Mouse (Mus musculus) forebrain, embryonic 14.5 days (tissue): Measurements from ENCODE around the gene Foxc1. TPM values are rescaled to one million over a fixed set of nuclear protein-coding genes. Genes with fewer than 3 reads are reported as not detected.
A peak's percentile ranks its signal among the peaks of the same experiment; 100 is the strongest.

ENCODE experiments used
- ATAC-seq: fragments of 200-750 bp; cut with Nextera tagmentation; 2 replicates; pipeline ENCODE4 v1.8.0; 2017; ENCODE audit warnings: mild to moderate bottlenecking, moderate library complexity
- DNase-seq: peaks from one replicate; pipeline ENCODE4 v3.0.0-alpha.2; 2015; ENCODE audit warnings: low spot score
- H3K27ac ChIP-seq: fragments of 300-500 bp; sonication (generic); 2 replicates; pipeline ENCODE4 v1.5.1; 2014; ENCODE audit warnings: low read depth, mild to moderate bottlenecking, control low read depth, low read length, moderate library complexity
- H3K27me3 ChIP-seq: fragments of 300-500 bp; sonication (generic); replicated peaks from 2 replicates; pipeline ENCODE4 v1.6.1; 2014; ENCODE audit warnings: low read length, control low read depth, mixed read lengths; ENCODE audit not compliant: control insufficient read depth, insufficient read depth
- H3K36me3 ChIP-seq: fragments of 300-500 bp; sonication (generic); 2 replicates; pipeline ENCODE4 v1.6.1; 2014; ENCODE audit warnings: low read length, control low read depth; ENCODE audit not compliant: control insufficient read depth, insufficient read depth
- H3K4me1 ChIP-seq: fragments of 300-500 bp; sonication (generic); 2 replicates; pipeline ENCODE4 v1.6.1; 2014; ENCODE audit warnings: antibody characterized with exemption, low read length, control low read depth; ENCODE audit not compliant: control insufficient read depth, insufficient read depth
- H3K4me2 ChIP-seq: fragments of 300-500 bp; sonication (generic); 2 replicates; pipeline ENCODE4 v1.6.1; 2014; ENCODE audit warnings: mild to moderate bottlenecking, control low read depth, low read length
- H3K4me3 ChIP-seq: fragments of 300-500 bp; sonication (generic); 2 replicates; pipeline ENCODE4 v1.5.1; 2014; ENCODE audit warnings: low read depth, low read length, control low read depth
- H3K9ac ChIP-seq: fragments of 300-500 bp; sonication (generic); 2 replicates; pipeline ENCODE4 v1.6.1; 2014; ENCODE audit warnings: mild to moderate bottlenecking, low read length, control low read depth, moderate library complexity
- H3K9me3 ChIP-seq: fragments of 300-500 bp; sonication (generic); replicated peaks from 2 replicates; pipeline ENCODE4 v1.6.1; 2016; ENCODE audit warnings: low read length, control low read depth, mixed read lengths; ENCODE audit not compliant: control insufficient read depth
- WGBS: fragments of 180-500 bp; shearing (Covaris S2); extraction: QIAGEN DNeasy Blood & Tissue Kit; methylation state at CpG from one replicate; pipeline ENCODE4 v1.1.7; 2014; 5-methylcytosine and 5-hydroxymethylcytosine counted together
- polyA plus RNA-seq: library from polyadenylated mRNA; unstranded; fragments of >200 nt; fragmentation: Nextera tagmentation; extraction: Ambion mirVana; gene quantifications from 2 replicates; pipeline ENCODE4 v1.2.1, GENCODE M21; 2014

Gene Foxc1
- polyA plus RNA-seq, 1 experiment from 2014 or later = 1.4 TPM

DNA sequence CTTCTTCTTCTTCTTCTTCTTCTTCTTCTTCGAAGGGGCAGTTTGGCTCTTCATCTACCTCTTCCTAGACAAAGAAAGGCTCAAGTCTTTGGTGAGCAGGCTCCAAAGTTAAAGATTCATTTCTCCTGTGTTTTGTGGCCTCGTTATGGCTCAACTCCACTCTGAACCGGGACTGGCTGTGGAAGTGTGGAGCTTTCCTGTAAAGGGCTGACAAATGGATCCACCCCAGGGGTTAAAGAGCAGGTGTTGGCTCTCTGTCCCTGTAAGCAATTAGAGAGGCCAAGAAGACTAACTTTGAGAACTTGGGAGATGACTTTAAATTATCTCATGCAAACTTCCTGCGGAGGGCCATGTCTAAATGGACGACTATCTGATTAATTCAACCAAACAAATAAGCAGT lies 4.0 kb upstream of the Foxc1 start:
- DNase-seq (no peak), ATAC-seq (no peak)
- 8% methylated on average over 5 of the region's 5 CpGs for WGBS
- peaks cover 84% of the 10 kb centered on the region for H3K27me3 ChIP-seq
- no peak overlapping the region for H3K9ac ChIP-seq
- no peaks in the 10 kb centered on the region for H3K36me3 ChIP-seq
- H3K4me2 ChIP-seq = no peak overlapping the region
- H3K9me3 ChIP-seq = no peaks in the 10 kb centered on the region
- H3K4me3 ChIP-seq = no peak overlapping the region
- H3K4me1 ChIP-seq = peaks cover 10% of the 10 kb centered on the region; the same call in 1 of the 2 replicates
- H3K27ac ChIP-seq = no peak overlapping the region

DNA sequence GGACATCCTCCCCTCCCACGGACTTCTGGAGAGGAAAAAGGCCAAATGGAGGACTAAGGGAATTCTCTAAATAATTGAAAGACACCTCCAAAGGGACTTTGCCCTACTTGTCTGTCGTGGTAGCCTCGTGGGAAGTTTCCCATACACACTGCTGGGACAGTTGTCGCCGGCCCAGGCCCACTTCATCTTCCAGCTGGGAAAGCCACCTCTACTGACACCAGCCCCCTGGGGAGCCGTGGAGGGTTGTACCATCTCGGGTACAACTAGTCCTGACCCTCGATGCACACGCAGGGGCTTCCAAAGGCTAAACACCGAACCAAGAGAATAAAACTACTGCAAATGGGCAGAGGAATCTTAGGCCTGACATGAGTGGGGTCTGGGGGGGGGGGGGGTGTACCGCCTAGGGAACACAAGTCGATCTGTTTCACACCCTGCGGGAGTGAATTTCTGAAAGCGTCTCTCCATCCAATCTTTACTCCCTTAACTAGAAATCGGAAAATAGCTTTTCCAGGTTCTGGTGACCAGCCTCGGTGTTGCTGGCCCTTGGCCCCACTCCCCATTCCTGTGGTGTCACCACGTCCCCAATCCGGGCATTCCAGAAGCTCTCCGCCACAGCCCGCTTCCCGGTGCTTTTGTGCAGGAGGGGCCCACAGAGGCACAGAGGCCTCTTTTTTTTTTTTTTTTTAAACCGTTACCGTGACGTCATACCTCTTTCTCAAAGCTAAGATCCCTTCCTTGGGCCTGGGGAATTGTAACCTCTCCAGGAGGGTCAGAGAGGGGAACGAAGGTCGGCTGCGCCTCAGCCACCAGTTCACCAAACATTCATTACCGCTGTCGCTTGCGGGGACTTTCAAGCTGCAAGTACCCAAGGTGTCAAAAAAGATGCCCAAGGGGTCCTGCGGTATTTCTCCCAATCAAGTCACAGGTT lies 3.0 kb upstream of the Foxc1 start:
- no peak overlapping the region for H3K4me2 ChIP-seq
- H3K27me3 ChIP-seq = peaks cover 89% of the 10 kb centered on the region
- H3K36me3 ChIP-seq = no peaks in the 10 kb centered on the region
- no peak overlapping the region for H3K4me3 ChIP-seq
- no peaks in the 10 kb centered on the region for H3K9me3 ChIP-seq
- ATAC-seq (no peak), DNase-seq (no peak)
- under 1% methylated on average over 31 of the region's 31 CpGs for WGBS
- H3K9ac ChIP-seq = no peak overlapping the region
- H3K4me1 ChIP-seq = peaks cover 10% of the 10 kb centered on the region; the same call in 1 of the 2 replicates
- H3K27ac ChIP-seq = no peak overlapping the region

DNA sequence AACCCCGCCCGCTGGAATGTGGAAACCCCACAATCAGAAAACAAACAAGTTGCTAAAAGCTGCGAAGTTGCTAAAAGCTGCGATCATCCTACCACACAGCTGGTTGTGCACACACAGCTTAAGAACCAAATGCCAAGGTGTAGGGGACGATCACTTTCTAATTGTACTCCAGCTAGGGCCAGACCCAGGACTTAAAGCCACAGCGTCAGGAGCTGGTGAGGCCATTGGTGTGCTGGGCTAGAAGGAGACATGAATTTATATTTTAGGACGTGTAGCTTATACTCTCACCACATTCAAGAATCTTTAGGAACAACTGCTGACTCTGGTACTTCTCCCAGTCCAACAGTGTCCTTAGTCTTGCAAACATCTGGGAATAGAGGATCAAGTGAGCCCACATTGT lies 1.9 kb upstream of the Foxc1 start:
- WGBS = 2% methylated on average over 7 of the region's 7 CpGs
- no peak for DNase-seq
- H3K27ac ChIP-seq = no peak overlapping the region
- H3K27me3 ChIP-seq = peaks cover 88% of the 10 kb centered on the region
- no peaks in the 10 kb centered on the region for H3K36me3 ChIP-seq
- H3K4me3 ChIP-seq = no peak overlapping the region
- H3K4me1 ChIP-seq = peaks cover 10% of the 10 kb centered on the region; the same call in 1 of the 2 replicates
- H3K9ac ChIP-seq = no peak overlapping the region
- no peak overlapping the region for H3K4me2 ChIP-seq
- no peaks in the 10 kb centered on the region for H3K9me3 ChIP-seq
- no peak for ATAC-seq

DNA sequence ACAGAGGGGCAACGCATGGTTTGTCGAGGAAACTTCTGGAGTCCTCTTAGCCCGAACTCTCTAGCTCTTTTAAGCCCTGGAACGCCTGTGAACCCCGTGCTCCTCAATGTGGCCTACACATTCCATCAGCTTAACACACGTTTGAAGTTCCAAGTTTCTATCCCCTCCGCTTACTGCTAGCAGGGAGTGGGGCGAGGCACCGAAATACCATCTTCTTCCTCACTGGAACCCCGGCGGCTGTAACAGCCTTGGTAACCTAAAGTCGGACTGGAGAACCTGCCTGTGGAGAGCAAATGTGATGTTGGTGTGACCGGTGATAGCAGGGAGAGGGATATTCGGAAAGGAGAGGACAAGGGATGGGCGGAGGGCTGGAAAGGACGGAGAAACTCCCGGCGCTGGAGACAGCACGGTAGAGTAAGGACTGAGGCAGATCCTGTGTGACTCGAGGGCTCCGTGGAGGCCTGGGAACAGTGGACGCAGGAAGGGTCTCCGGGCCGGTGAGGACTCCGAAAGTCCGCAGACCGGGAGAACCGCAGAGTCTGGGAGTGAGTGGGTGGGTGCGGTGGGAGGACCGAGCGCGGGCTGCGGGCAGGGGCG lies 504 bp upstream of the Foxc1 start:
- Histone ChIP-seq H3K27ac (no peak overlapping the region), H3K4me1 (peaks cover 7% of the 10 kb centered on the region; the same call in 1 of the 2 replicates), H3K9ac (peak overlapping the region; percentile 30; the same call in 1 of the 2 replicates), H3K36me3 (no peaks in the 10 kb centered on the region), H3K4me3 (peak overlapping the region; percentile 37), H3K27me3 (peaks cover 81% of the 10 kb centered on the region), H3K9me3 (no peaks in the 10 kb centered on the region), H3K4me2 (peak overlapping the region; percentile 84)
- DNase-seq = no peak
- WGBS = under 1% methylated on average over 32 of the region's 34 CpGs
- peak; percentile 32; the same call in 1 of the 2 replicates for ATAC-seq

DNA sequence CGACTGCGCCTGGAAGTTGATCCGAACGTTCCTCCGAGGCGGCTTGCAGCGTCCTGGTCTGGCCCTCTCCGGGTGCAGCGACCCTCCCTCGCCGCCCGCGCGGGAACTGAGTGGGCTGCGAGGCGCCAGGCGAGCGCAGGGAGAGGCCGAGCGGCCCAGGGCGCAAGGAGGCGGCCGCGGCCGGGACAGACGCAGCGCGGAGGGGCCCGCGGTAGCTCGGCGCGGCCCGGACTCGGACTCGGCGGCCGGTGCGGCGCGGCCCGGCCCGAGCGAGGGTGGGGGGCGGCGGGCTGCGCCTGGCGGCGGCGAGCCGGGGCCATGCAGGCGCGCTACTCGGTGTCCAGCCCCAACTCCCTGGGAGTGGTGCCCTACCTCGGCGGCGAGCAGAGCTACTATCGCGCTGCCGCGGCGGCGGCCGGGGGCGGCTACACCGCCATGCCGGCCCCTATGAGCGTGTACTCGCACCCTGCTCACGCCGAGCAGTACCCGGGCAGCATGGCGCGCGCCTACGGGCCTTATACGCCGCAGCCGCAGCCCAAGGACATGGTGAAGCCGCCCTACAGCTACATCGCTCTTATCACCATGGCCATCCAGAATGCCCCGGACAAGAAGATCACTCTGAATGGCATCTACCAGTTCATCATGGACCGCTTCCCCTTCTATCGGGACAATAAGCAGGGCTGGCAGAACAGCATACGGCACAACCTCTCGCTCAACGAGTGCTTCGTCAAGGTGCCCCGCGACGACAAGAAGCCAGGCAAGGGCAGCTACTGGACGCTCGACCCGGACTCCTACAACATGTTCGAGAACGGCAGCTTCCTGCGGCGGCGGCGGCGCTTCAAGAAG lies 680 bp downstream of the Foxc1 start:
- peak; percentile 27 for ATAC-seq
- DNase-seq = no peak
- Histone ChIP-seq H3K27me3 (peaks cover 78% of the 10 kb centered on the region), H3K4me2 (peak overlapping the region; percentile 84), H3K27ac (peak overlapping the region; percentile 55; the same call in 1 of the 2 replicates), H3K36me3 (no peaks in the 10 kb centered on the region), H3K9ac (peak overlapping the region; percentile 54), H3K9me3 (no peaks in the 10 kb centered on the region), H3K4me1 (0 out of 2 replicates have a peak, but pooled peaks cover 3% of the 10 kb centered on the region), H3K4me3 (peak overlapping the region; percentile 37)
- WGBS = under 1% methylated on average over 80 of the region's 101 CpGs

DNA sequence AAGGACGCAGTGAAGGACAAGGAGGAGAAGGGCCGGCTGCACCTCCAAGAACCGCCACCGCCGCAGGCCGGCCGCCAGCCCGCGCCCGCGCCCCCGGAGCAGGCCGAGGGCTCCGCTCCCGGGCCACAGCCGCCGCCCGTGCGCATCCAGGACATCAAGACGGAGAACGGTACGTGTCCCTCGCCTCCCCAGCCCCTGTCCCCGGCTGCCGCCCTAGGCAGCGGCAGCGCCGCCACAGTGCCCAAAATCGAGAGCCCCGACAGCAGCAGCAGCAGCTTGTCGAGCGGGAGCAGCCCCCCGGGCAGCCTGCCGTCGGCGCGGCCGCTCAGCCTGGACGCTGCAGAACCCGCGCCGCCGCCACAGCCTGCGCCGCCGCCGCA lies 1.3 kb downstream of the Foxc1 start:
- H3K4me1 ChIP-seq = 0 out of 2 replicates have a peak, but pooled peaks cover 3% of the 10 kb centered on the region
- H3K4me2 ChIP-seq = peak overlapping the region; percentile 84; the same call in 1 of the 2 replicates
- DNase-seq (no peak), ATAC-seq (0 out of 2 replicates have a peak, but pooled peaks have one; percentile 2)
- H3K9ac ChIP-seq = peak overlapping the region; percentile 54; the same call in 1 of the 2 replicates
- 0% methylated on average over 44 of the region's 47 CpGs for WGBS
- no peaks in the 10 kb centered on the region for H3K9me3 ChIP-seq
- peak overlapping the region; percentile 37 for H3K4me3 ChIP-seq
- H3K27ac ChIP-seq = 0 out of 2 replicates have a peak overlapping the region, but pooled peaks have one; percentile 14
- H3K36me3 ChIP-seq = no peaks in the 10 kb centered on the region
- H3K27me3 ChIP-seq = peaks cover 77% of the 10 kb centered on the region

DNA sequence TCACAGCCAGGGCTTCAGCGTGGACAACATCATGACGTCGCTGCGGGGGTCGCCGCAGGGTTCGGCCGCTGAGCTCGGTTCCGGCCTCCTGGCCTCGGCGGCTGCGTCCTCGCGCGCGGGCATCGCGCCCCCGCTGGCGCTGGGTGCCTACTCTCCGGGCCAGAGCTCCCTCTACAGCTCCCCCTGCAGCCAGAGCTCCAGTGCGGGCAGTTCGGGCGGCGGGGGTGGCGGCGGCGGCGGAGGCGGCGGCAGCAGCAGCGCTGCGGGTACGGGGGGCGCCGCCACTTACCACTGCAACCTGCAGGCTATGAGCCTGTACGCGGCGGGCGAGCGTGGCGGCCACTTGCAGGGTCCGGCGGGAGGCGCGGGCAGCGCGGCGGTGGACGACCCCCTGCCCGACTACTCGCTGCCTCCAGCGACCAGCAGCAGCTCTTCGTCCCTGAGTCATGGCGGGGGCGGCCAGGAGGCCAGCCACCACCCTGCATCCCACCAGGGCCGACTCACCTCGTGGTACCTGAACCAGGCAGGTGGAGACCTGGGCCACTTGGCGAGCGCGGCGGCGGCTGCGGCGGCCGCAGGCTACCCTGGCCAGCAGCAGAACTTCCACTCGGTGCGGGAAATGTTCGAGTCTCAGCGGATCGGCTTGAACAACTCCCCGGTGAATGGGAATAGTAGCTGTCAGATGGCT lies 1.8 kb downstream of the Foxc1 start:
- Histone ChIP-seq H3K27me3 (peaks cover 78% of the 10 kb centered on the region), H3K4me1 (0 out of 2 replicates have a peak, but pooled peaks cover 3% of the 10 kb centered on the region), H3K9ac (peak overlapping the region; percentile 54; the same call in 1 of the 2 replicates), H3K4me2 (peak overlapping the region; percentile 84; the same call in 1 of the 2 replicates), H3K4me3 (peak overlapping the region; percentile 37), H3K27ac (peak overlapping the region; percentile 14; the same call in 1 of the 2 replicates), H3K36me3 (no peaks in the 10 kb centered on the region), H3K9me3 (no peaks in the 10 kb centered on the region)
- ATAC-seq (0 out of 2 replicates have a peak, but pooled peaks have one; percentile 9), DNase-seq (no peak)
- under 1% methylated on average over 69 of the region's 73 CpGs for WGBS
